Mouse (Mus musculus): ENCODE results near the gene Gm6592. TPM values are rescaled to one million over a fixed set of nuclear protein-coding genes. Genes with fewer than 3 reads are reported as not detected.

Gm6592 gene
- polyA plus RNA-seq, 1 experiment from 2014 or later, result not detected

DNA sequence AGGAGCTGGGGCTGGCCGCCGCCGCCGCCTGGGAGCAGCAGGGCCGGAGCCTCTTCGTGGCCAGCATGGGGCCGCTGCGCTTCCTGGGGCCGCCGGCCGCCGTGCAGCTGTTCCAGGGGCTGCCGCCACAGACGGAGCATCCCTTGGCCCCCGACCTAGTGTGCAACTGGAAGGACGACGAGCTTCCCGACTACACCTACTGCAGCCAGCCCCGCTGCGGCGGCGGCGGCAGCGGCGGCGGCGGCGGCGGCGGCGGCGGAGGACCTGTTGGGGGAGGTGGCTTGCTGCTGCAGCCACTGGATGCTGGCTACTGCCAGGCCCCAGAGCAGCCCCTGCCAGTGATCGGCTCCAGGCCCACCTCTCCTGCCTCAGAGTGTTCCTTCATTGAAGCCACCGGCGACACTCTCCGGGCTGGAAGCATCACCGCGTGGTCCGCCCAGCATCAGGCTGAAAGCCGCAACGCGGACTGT, 49.4 kb downstream of the Gm6592 start:
- Histone ChIP-seq H3K4me2 (ENCODE audit: low read depth, low read length) (peak overlapping the region; percentile 69), H3K27ac (ENCODE audit: low read length) (peak overlapping the region; percentile 77), H3K36me3 (ENCODE audit: control insufficient read depth, insufficient read depth, low read length) (no peaks in the 10 kb centered on the region), H3K27me3 (replicated peaks; ENCODE audit: control insufficient read depth, insufficient read depth, low read length) (no peaks in the 10 kb centered on the region), H3K4me3 (ENCODE audit: low read length) (peak overlapping the region; percentile 60), H3K4me1 (ENCODE audit: control insufficient read depth, insufficient read depth, low read length) (no peaks in the 10 kb centered on the region), H3K9ac (ENCODE audit: low read depth, low read length) (peak overlapping the region; percentile 74), H3K9me3 (ENCODE audit: control insufficient read depth, low read length) (no peaks in the 10 kb centered on the region)
- peak; percentile 58 for ATAC-seq
- WGBS, result 16% methylated on average over 39 of the region's 42 CpGs

Other genes with a start within 250 kb of the Gm6592 start
- not detected in 2 replicates for gene Ssxb8, start 153.2 kb upstream of the Gm6592 start, polyA plus RNA-seq (2015; fragmentation: Nextera tagmentation; extraction: Ambion mirVana)
- not detected in 2 replicates for gene Ssx9, start 95.6 kb upstream of the Gm6592 start, polyA plus RNA-seq (2015; fragmentation: Nextera tagmentation; extraction: Ambion mirVana)
- not detected in 2 replicates for gene Ssxb5, start 40.3 kb upstream of the Gm6592 start, polyA plus RNA-seq (2015; fragmentation: Nextera tagmentation; extraction: Ambion mirVana)
- not detected in 2 replicates for gene Gm5751, start 30.3 kb downstream of the Gm6592 start, polyA plus RNA-seq (2015; fragmentation: Nextera tagmentation; extraction: Ambion mirVana)
- gene B630019K06Rik, start 48.4 kb downstream of the Gm6592 start, polyA plus RNA-seq (2015; fragmentation: Nextera tagmentation; extraction: Ambion mirVana), result 1.6 and 1.7 TPM in 2 replicates
- gene Fthl17b, start 119.0 kb downstream of the Gm6592 start, polyA plus RNA-seq (2015; fragmentation: Nextera tagmentation; extraction: Ambion mirVana), result not detected in 2 replicates
- gene Fthl17c, start 132.6 kb downstream of the Gm6592 start, polyA plus RNA-seq (2015; fragmentation: Nextera tagmentation; extraction: Ambion mirVana), result not detected in 2 replicates
- not detected in 2 replicates for gene Fthl17d, start 142.8 kb downstream of the Gm6592 start, polyA plus RNA-seq (2015; fragmentation: Nextera tagmentation; extraction: Ambion mirVana)
- gene Fthl17e, start 189.5 kb downstream of the Gm6592 start, polyA plus RNA-seq (2015; fragmentation: Nextera tagmentation; extraction: Ambion mirVana), result not detected in 2 replicates
- gene Fthl17f, start 219.0 kb downstream of the Gm6592 start, polyA plus RNA-seq (2015; fragmentation: Nextera tagmentation; extraction: Ambion mirVana), result not detected in 2 replicates